Mouse (Mus musculus) ES-E14 (cell line): Measurements from ENCODE around the gene Trem3.

ENCODE experiments used
- CHD2 ChIP-seq: IDR thresholded peaks from 2 replicates; pipeline ENCODE4 v1.6.1; 2014; ENCODE audit warnings: mild to moderate bottlenecking, low read depth, low read length, inconsistent platforms
- MAFK ChIP-seq: IDR thresholded peaks from 2 replicates; pipeline ENCODE4 v1.6.1; 2014; ENCODE audit warnings: mild to moderate bottlenecking, low read depth, low read length, inconsistent platforms; ENCODE audit not compliant: insufficient read depth

DNA sequence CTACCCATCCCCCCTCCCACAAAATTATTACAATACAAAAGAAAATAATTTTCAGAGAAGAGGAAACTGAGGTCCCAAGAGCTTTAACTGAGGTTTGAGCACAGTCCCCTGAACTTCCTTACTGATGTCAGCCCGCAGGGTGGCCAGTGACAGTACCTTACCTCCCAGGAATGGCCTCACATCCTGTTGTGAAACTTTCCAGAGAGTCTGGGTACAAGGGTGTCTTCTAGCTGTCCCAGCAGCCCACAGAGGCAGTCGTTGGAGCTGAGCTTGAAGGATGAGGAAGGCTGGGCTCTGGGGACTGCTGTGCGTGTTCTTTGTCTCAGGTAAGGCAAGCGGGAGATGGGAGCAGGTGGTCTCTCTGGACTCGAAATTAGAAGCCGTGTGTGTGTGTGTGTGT, 15.1 kb upstream of the Trem3 start, which contains the start of gene Trem1:
- TF ChIP-seq CHD2 (no peak), MAFK (no peak)
